Mouse (Mus musculus) right cerebral cortex, postnatal 14 days (tissue): Measurements from ENCODE around the gene Src.

Source experiments
- DNase-seq: peaks from one replicate; pipeline ENCODE4 v3.0.0; 2022

Gene Src

GRCm38 (mm10) chr2:157417229-157417628 is 1.0 kb upstream of the Src start:
- no peak for DNase-seq

DNA sequence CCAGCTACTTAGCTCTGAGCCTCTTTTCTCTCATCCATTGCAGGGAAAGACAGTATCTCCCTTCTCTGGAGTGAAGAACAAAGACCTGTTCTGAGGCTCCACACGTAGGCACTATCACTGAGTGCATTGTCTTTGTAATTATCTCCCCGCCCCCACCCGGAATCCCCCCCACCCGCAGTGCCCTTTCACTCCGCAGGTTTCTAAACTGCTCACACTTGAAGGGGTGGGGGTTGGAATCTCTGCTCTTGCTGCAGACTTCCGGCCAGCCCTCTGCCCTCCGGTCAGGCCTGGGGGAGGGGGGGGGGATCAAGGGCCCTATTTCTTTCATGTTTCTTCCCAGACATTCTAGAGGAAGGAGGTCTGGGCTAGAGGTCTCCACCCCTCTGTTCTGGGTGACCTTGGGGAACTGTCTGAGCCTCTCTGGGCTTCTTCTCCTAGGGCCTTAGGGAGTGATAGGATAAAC is 396 bp downstream of the Src start:
- DNase-seq: no peak

DNA sequence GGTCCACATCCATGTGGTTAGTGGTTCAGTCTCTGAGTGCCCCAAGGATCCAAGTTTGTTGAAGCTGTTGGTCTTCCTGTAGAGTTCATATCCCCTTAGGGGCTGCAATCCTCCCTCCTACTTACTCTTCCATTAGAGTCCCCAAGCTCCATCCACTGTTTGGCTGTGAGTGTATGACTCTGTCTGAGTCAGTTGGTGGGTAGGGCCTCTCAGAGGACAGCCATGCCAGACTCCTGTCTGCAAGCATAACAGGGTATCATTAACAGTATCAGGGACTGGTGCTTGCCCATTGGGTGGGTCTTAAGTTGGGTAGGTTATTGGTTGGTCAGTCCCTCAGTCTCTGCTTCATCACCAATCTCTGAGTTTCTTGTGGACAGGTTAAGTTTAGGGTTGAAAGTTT is 1.3 kb downstream of the Src start:
- DNase-seq: no peak

DNA sequence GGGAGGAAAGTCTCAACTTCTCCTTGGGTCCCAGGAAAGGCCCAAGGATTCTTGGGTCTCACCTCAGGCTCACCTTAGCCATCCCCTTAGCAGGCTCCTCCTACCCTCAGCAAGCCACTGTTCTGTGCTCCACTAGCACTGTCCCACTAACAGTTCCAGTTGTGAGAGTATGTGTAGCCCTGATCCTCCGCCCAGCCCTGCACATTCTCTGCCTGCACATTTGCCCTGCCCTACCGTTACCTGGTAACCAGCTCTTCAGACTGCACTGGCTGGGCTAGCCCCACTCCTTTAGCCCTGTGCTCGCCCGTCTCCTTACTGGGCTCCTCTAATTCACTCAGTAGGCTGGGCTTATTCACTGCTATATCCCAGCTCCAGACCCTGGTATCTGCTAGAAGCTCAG is 2.2 kb downstream of the Src start:
- no peak for DNase-seq

DNA sequence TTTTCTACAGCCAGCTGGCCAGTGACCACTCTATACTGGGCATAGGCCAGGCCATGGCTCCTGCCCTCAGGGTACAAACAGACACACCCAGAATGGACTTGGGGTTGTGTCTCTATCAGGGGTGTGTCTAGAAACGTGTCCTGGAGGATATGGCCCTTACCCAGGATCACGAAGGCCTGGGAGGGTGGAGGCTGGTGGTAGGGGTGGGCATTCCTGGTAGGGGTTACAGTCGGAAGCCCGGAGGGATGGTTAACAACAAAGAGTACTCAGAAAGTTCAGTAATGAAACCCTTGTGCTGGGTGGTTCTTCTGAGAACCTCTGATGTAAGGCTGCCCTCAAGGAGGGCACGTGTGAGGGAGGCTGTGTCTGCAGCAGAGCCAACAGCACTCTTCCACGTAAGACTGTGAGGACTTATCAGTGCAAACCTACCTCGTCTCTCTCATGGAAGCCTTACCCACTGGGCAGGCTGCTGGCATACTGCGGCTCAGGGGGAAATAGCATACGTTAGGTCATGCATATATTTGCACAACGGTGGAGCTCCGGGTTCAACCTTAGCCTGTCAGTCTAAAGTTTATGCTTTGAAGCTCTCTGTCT is 3.9 kb downstream of the Src start:
- no peak for DNase-seq

- no peak for DNase-seq
Observed at GRCm38 (mm10) chr2:157422854-157423705, 4.8 kb downstream of the Src start.

DNA sequence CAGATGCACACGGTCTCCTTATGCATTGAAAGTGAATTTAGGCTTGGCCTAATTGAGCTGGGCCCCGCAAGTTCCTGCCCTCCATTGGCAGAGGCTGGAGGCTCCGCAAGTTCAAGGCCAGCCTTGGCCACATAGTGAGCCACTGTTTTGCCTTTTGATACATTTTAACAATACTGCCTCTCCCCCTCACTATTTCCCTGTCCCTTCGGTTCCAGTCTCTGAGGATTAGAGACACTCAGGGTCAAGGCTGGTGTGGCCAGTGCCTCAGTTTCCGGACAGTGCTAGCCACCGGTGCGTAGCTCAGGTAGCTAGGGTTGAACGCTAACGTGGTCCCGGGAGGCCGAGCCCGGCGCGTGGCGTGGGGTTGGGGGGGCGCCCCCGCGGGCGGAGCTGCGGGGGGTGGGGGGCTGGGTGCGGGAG is 5.5 kb downstream of the Src start:
- no peak for DNase-seq

- DNase-seq: peak; percentile 61
Observed at GRCm38 (mm10) chr2:157424126-157424903, 6.1 kb downstream of the Src start.

DNA sequence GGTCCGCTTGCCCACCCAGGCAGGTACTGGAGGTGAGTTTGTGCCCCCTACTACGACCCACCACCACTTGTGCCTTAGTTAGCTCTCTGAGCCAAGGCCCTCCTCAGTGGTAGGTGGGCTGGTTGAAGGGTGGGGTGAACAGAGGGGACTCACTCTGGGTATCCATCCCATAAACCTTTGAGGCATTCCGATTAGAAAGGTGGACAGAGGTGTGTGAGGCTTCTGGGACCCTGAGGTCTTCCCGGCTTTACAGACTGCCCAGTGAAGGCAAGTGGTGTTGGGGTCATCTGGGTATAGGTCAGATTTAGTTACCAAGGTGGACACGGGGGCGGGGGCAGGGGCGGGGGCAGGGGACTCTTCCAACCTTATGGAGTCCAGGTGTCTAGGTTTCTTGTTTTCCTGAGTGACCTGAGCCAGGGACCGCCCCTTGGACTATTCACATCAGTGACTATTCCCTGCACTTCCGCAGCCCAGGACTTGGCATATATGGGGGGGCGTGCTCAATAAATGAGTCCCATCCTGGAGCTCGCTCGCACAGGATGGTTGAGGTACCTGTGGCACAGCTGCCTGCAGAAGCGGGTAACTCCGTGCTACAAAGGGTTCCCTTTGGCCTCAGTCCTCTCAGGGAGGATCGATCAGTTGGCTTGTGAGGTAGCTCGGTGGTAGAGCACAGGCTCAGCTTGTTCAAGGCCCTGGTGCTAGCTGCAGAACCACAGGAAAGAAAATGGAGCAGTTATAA is 6.8 kb downstream of the Src start:
- no peak for DNase-seq

GRCm38 (mm10) chr2:157425643-157425988 is 7.4 kb downstream of the Src start:
- DNase-seq: no peak

GRCm38 (mm10) chr2:157426171-157426570 is 7.9 kb downstream of the Src start:
- no peak for DNase-seq

DNA sequence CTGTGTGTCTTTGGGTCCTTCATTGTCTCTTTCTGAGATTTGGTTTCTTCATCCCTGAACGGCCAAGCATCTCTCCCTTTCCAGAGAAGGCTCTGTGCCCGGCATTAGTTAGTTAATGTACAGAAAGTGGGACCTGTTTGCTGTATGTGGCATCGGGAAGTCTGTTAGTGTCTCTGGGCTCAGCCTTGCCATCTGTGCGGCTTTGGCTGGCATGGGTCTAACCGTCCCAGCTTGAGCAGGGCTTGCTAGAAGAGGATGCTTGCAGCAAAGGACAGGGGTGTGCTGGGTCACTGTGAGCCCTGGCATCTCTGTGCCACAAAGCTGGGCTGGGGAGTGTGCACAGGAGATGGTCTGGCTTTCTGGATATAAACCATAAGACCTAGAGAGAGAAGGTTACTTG is 8.9 kb downstream of the Src start:
- DNase-seq: no peak

DNA sequence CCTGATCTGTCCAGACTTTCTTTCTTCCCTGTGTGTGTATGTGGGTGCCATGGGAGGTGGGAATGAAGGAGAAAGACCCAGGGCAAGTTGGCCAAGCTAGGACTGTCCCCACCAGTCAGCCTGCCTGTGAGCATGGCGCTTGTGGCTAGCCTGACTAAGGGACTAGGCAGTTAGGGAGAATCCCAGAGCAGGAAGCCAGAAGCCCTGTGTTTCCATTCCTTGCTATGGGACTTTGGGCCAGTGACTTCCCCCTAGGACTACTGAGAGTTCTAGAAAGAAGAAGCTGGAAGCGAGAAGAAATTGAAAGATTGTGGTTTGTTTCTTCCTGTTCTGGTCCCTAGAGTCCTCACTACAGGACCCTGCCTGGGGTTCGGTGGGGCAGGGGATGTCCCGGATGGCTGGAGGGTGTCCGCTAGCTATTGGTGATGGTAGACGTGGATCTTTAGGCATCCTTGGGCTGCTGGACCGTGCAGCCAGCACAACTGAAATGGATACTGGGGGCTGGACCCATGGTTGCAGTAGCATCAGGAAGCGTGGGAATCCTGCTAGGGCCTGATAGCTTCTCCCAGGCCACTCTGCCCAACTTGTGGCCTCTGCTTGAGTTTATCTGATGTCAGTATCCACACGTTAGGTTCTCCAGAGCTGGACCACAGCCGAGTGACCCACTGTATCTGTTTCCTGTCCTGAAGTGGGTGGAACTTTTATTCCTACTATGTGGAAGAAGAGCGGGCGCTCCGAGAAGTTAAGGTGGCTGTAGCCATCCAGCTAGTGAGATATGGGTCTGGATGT is 10.3 kb downstream of the Src start:
- no peak for DNase-seq

DNA sequence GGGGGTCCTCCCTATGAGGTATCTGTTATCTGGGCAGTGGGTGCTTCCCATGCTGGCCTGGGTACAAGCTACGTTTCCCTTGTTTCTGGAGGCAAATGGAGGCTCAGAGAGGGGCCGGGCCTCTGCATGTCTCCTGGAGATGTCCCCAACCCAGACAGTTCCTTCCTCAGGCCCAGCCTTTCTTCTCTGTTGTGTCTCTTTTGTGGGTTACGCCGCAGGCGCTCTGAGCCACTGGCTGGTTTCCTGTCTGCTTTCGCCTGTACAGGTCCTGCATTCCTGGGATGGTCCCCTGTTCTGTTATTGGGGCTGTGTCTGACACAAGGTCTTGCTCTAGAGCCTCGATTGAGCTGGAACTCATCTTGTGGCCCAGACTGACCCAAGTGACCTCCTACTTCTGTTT is 11.5 kb downstream of the Src start:
- DNase-seq: no peak

GRCm38 (mm10) chr2:157430667-157431429 is 12.6 kb downstream of the Src start:
- DNase-seq: no peak

DNA sequence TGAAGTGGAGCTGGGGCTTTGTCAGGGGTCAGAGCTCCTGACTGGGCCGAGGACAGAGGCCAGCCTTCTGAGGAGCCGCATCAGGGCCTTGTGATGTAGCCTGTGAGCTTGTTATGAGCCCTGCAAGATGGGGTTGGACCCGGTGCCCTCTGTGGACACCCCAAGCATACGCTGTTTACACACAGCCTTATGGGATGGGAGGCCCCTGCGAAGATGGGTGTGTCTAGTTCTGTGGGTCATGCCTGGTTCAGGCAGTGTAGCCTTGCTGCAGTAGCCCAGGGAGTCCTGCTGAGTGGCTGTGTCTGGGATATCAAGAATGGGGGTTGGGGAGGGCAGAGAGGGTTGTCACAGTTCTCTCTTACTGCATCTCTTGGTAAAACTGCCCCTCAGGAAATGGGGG is 13.7 kb downstream of the Src start:
- DNase-seq: no peak

DNA sequence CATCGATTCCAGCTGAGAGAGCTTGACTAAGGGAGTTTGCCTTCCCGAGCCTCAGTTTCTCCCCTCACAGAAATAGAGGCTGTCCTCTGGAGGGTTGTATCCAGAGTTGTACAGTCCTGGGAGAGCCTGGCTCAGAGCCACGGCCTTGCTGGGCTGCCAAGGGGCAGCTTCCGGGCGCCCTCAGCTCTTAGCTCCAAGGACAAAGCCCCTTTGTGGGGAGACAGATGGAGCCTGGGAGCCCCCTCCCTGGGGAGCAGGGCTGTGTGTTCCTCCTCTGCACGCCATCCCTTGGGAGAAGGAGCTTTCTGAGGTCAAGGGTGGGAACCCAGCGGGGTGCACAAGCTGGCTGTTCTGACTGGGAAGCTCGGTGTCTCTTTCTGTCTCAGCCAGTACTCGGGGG is 14.2 kb downstream of the Src start:
- DNase-seq: peak; percentile 65

DNA sequence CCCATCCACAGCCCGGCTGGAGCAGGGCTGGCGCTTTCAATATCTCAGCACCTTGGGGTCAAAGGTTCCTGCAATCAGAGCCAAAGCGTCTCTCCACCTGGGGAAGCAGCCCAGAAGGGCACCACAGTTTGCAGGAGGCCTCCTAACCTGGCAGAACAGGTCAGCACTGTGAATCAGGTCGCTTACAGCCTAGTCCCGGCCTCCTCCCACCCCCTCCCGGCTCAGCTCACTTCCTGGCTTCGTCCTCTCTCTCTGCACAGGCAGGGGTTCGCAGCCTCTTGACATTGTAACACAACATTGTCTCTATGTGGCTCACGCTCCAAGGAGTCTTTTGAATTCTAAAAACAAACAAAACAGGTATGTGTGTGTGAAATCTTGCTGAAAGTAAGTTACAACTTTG is 15.8 kb downstream of the Src start:
- DNase-seq: no peak

- DNase-seq: peak; percentile 63
Observed at GRCm38 (mm10) chr2:157434497-157434896, 16.3 kb downstream of the Src start.

GRCm38 (mm10) chr2:157436496-157436895 is 18.3 kb downstream of the Src start:
- DNase-seq: no peak

DNA sequence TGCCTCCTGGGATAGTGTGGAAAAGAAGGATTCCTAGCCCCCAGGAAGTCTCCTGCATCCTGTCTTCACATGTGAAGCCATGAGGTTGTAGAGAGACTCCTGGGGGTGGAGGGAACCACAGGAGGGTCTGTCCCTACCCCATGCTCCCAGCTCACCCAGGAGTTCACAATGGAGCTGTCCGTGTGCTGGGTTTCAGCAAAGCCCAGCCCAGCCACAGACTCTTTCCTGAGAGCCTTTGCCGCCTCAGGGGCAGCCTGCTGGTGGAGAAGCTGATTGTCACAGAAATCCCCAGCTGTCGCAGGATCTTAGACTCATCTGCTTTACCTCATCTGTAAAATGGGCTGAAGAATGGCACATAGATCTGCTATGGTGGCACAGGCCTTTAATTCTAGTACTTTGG is 18.9 kb downstream of the Src start:
- no peak for DNase-seq

- no peak for DNase-seq
Observed at GRCm38 (mm10) chr2:157441363-157441762, 23.1 kb downstream of the Src start.
